Mouse (Mus musculus) telencephalon, adult 2 months (tissue): ENCODE measurements around the gene Ncstn.

Experiments used
- DNase-seq: peaks from one replicate; pipeline ENCODE4 v3.0.0-alpha.2; 2011; ENCODE audit warnings: low read depth, low spot score

Ncstn gene

GRCm38 (mm10) chr1:172082101-172082898 lies at the start of gene Ncstn, which contains the start of gene Copa:
Gene Ncstn, minus strand, starts transcription at chr1:172082795.
Gene Copa, plus strand, starts transcription at chr1:172082529.
- DNase-seq = peak; percentile 95

GRCm38 (mm10) chr1:172132319-172132718 lies 49.7 kb upstream of the Ncstn start:
- DNase-seq = no peak

- no peak for DNase-seq
These were observed 47.2 kb upstream of the Ncstn start for GRCm38 (mm10) chr1:172129780-172130179.

GRCm38 (mm10) chr1:172129108-172129507 lies 46.5 kb upstream of the Ncstn start:
- DNase-seq = no peak

- DNase-seq = no peak
These were observed 46.0 kb upstream of the Ncstn start for GRCm38 (mm10) chr1:172128563-172128962.

- DNase-seq = no peak
These were observed 44.9 kb upstream of the Ncstn start for GRCm38 (mm10) chr1:172127487-172127886.

- DNase-seq = peak; percentile 85
These were observed 44.1 kb upstream of the Ncstn start, which contains the start of gene Pex19 for GRCm38 (mm10) chr1:172126376-172127347. Gene Pex19, plus strand, starts transcription at chr1:172126755.

- no peak for DNase-seq
These were observed 42.0 kb upstream of the Ncstn start for GRCm38 (mm10) chr1:172124572-172124971.

- DNase-seq = no peak
These were observed 40.1 kb upstream of the Ncstn start for GRCm38 (mm10) chr1:172122671-172123070.

GRCm38 (mm10) chr1:172119720-172120119 lies 37.1 kb upstream of the Ncstn start:
- DNase-seq = peak; percentile 45

- DNase-seq = no peak
These were observed 36.5 kb upstream of the Ncstn start for GRCm38 (mm10) chr1:172119100-172119499.

- peak; percentile 54 for DNase-seq
These were observed 34.4 kb upstream of the Ncstn start for GRCm38 (mm10) chr1:172116948-172117347.

- DNase-seq = no peak
These were observed 25.3 kb upstream of the Ncstn start for GRCm38 (mm10) chr1:172107777-172108477.

GRCm38 (mm10) chr1:172105101-172105500 lies 22.5 kb upstream of the Ncstn start:
- DNase-seq = no peak

GRCm38 (mm10) chr1:172103619-172104018 lies 21.0 kb upstream of the Ncstn start:
- DNase-seq = no peak

- DNase-seq = no peak
These were observed 16.9 kb upstream of the Ncstn start for GRCm38 (mm10) chr1:172099325-172100033.

- DNase-seq = no peak
These were observed 12.6 kb upstream of the Ncstn start for GRCm38 (mm10) chr1:172095202-172095601.

- DNase-seq = no peak
These were observed 11.7 kb upstream of the Ncstn start for GRCm38 (mm10) chr1:172094295-172094694.

GRCm38 (mm10) chr1:172093522-172093921 lies 10.9 kb upstream of the Ncstn start:
- DNase-seq = no peak

- no peak for DNase-seq
These were observed 377 bp upstream of the Ncstn start for GRCm38 (mm10) chr1:172082899-172083445.

GRCm38 (mm10) chr1:172077981-172078380 lies 4.6 kb downstream of the Ncstn start:
- DNase-seq = no peak
